16 mouse cellular contexts compared by ENCODE assay signal in the genomic region with DNA sequence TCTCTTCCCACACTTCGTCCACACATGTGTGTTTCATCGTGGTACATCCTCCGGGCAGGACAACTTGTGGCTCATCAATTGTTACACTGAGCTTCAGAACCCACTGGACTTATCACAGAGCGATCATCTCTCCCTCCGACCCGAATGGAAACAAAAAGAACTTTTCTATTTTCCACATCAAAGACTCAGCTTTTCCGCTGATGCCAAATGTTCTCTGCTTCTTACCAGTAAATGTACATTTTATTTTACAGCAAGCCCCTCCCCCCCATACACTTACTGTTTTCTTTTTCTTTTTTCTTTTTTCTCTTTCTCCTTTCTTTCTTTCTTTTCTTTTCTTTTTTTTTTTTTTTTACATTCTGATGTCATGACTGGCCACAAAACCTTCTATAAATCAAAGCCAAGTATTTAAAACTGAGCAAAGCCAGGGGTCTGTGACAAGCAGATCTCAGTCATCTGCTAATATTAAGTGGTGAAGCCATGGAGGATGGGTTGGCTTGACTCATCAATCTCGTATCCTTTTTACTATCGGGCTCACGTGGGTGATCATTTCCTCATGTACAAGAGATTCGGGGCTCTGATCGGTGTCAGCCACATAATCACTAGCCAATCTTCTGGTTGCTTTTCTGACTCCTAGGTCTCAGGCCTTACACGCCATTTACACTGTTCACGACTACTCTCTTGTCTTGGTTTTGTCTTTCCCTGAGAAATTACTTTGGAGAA.
A peak's percentile ranks its signal among the peaks of the same experiment; 100 is the strongest.
DNase-seq lines count a peak whose midpoint lies in the region; ATAC-seq and TF ChIP-seq lines count a peak whose summit lies in the region.
"Had no signal": no experiment of that assay in that cellular context is flagged by ENCODE, and none has a peak within 500 bp of the region (broad histone marks: within the 10 kb centered on the region; RNA-seq: fewer than 3 reads in every experiment).

No protein-coding gene starts in this region.

- ATAC-seq in forebrain, embryonic 16.5 days = no peak
- no peak for ATAC-seq in liver, embryonic 13.5 days (ENCODE audit: low read depth)
- ATAC-seq in kidney, embryonic 15.5 days (replicated peaks; ENCODE audit: low FRiP score) = no peak

- no peak for TF ChIP-seq CTCF in layer of hippocampus, adult 2 months (conservative IDR thresholded peaks at IDR 0.05)

- 58% methylated on average over 14 of the region's 14 CpGs for WGBS in forebrain, embryonic 16.5 days
- WGBS in liver, embryonic 13.5 days (ENCODE audit: insufficient replicate concordance) = 86% methylated on average over 14 of the region's 14 CpGs
- WGBS in kidney, embryonic 15.5 days = 84% methylated on average over 14 of the region's 14 CpGs

- peak overlapping the region; percentile 31; the same call in 1 of the 2 replicates for H3K4me3 ChIP-seq in layer of hippocampus, adult 2 months
- no peak overlapping the region; the same call in 1 of the 2 replicates for H3K4me3 ChIP-seq in forebrain, embryonic 16.5 days (replicated peaks; ENCODE audit: low read length)
- H3K4me3 ChIP-seq in liver, embryonic 13.5 days (replicated peaks) = no peak overlapping the region
- no peak overlapping the region for H3K4me3 ChIP-seq in kidney, embryonic 15.5 days (replicated peaks)
- H3K4me3 ChIP-seq: gastrocnemius, adult 2 months; heart, embryonic 10.5 days had no signal

- 0 out of 2 replicates have a peak overlapping the region, but pooled peaks have one; percentile 12 for H3K9ac ChIP-seq in forebrain, embryonic 16.5 days (replicated peaks; ENCODE audit: low read depth, low read length)
- H3K9ac ChIP-seq in liver, embryonic 13.5 days = no peak overlapping the region
- no peak overlapping the region for H3K9ac ChIP-seq in kidney, embryonic 15.5 days
- H3K9ac ChIP-seq: lung, embryonic 14.5 days had no signal

- H3K27ac ChIP-seq in layer of hippocampus, adult 2 months = peak overlapping the region; percentile 66
- H3K27ac ChIP-seq in forebrain, embryonic 16.5 days (ENCODE audit: low read length) = peak overlapping the region; percentile 44; the same call in 1 of the 2 replicates
- H3K27ac ChIP-seq in liver, embryonic 13.5 days = peak overlapping the region; percentile 95
- H3K27ac ChIP-seq in kidney, embryonic 15.5 days = no peak overlapping the region
- H3K27ac ChIP-seq: gastrocnemius, adult 2 months; heart, embryonic 10.5 days had no signal

- H3K27me3 ChIP-seq in forebrain, embryonic 16.5 days (replicated peaks; ENCODE audit: control insufficient read depth, insufficient read depth, low read length) = no peaks in the 10 kb centered on the region
- H3K27me3 ChIP-seq in liver, embryonic 13.5 days = no peaks in the 10 kb centered on the region
- H3K27me3 ChIP-seq in kidney, embryonic 15.5 days = no peaks in the 10 kb centered on the region

- H3K4me1 ChIP-seq in forebrain, embryonic 16.5 days (replicated peaks; ENCODE audit: control insufficient read depth, insufficient read depth, low read length) = peaks cover 11% of the 10 kb centered on the region
- H3K4me1 ChIP-seq in liver, embryonic 13.5 days (replicated peaks) = peaks cover 55% of the 10 kb centered on the region
- H3K4me1 ChIP-seq in kidney, embryonic 15.5 days = peaks cover 16% of the 10 kb centered on the region; the same call in 1 of the 2 replicates

- DNase-seq in layer of hippocampus, adult 2 months (ENCODE audit: low spot score in 2 of 2) = no peak
- no peak for DNase-seq in layer of hippocampus, adult 18-20 months (ENCODE audit: low spot score in 2 of 2)
- DNase-seq in CD4-positive, CD25-positive, alpha-beta regulatory T cell, adult 2 months (ENCODE audit: low read depth, low spot score) = peak; percentile 73
- DNase-seq in liver, embryonic 13.5 days = no peak
- DNase-seq in embryo, embryonic 10.5 days (ENCODE audit: low spot score) = no peak
- no peak for DNase-seq in frontal cortex, postnatal 36 days (ENCODE audit: low spot score in 2 of 2)
- DNase-seq: adrenal gland, adult 8-10 months; cerebellum, adult 8-10 months; gastrocnemius, adult 2 months; kidney, adult 18-20 months; lung, embryonic 14.5 days; right cerebral cortex, postnatal 14 days; thymus, adult 18-20 months had no signal

- peak overlapping the region; percentile 41 for H3K4me2 ChIP-seq in forebrain, embryonic 16.5 days (ENCODE audit: low read length)
- H3K4me2 ChIP-seq in liver, embryonic 13.5 days = no peak overlapping the region
- H3K4me2 ChIP-seq in kidney, embryonic 15.5 days = no peak overlapping the region
- H3K4me2 ChIP-seq: lung, embryonic 14.5 days had no signal

- peaks cover 2% of the 10 kb centered on the region; the same call in 1 of the 2 replicates for H3K36me3 ChIP-seq in forebrain, embryonic 16.5 days (ENCODE audit: control insufficient read depth, insufficient read depth)
- H3K36me3 ChIP-seq in liver, embryonic 13.5 days = peaks cover 4% of the 10 kb centered on the region
- peaks cover 11% of the 10 kb centered on the region for H3K36me3 ChIP-seq in kidney, embryonic 15.5 days

- peaks cover 3% of the 10 kb centered on the region; the same call in 1 of the 2 replicates for H3K9me3 ChIP-seq in forebrain, embryonic 16.5 days (ENCODE audit: control insufficient read depth, low read length)
- H3K9me3 ChIP-seq in liver, embryonic 13.5 days (replicated peaks) = no peaks in the 10 kb centered on the region
- no peaks in the 10 kb centered on the region for H3K9me3 ChIP-seq in kidney, embryonic 15.5 days (replicated peaks)
- H3K9me3 ChIP-seq: heart, embryonic 10.5 days had no signal
